Mouse (Mus musculus): ENCODE results near the gene Sarm1.

The Sarm1 gene

DNA sequence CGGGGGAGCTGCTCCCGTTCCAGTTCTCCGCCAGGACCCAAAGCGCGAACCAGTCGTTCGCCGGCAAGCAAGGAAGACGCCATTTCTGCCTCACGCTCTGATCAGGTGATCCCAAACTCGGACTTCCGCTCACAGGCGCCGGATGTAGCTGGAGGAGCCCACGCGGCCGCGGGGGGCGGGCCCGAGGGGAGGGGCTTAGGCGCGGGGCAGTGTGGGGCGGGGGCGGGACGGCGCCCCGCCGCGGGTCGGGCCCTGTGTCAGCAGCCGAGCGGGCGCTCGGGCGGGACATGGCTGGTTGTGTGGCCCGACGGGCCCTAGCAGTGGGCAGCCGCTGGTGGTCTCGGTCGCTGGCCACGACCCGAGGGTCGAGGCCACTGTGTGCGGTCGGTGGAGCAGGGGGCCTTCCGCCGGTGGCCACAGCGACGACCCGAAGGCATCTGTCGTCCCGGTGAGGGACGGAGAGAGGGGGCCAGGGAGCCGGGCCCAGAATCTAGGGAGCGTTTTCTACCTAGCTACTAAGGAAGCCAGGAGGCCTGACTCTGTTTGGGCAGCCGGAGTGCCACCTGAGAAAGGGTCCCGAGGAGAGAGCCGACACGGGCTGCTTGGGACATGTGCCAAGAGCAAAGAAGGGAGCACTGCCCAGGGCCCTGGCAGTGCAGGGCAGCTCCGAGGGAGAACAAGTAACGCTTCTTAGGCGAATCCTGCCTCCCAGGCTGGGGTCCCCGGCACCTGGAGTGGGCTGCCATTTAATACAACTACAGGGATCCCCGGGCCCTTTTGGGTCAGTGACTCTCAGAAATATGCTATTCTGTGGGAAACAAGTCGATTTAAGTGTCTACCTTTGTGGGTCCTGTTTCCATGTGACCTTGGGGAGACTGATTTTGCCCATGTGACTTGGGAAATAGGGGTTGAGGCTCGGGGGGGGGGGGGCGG lies 14.7 kb upstream of the Sarm1 start, which contains the start of the genes Tmem199 and Poldip2:
Gene Tmem199 (minus strand): TSS at position 148 of the 933 bp plus-strand sequence.
Gene Poldip2 (plus strand): TSS at position 169 of the 933 bp plus-strand sequence.
- DNase-seq (ENCODE audit: low spot score in 2 of 2) = peak; percentile 83 to 87

GRCm38 (mm10) chr11:78509148-78509547 lies 11.6 kb upstream of the Sarm1 start:
- DNase-seq (ENCODE audit: low spot score in 2 of 2) = no peak

- DNase-seq (ENCODE audit: low spot score in 2 of 2) = no peak
These were observed 7.9 kb upstream of the Sarm1 start for GRCm38 (mm10) chr11:78505430-78505829.

- DNase-seq (ENCODE audit: low spot score in 2 of 2) = no peak
These were observed 5.5 kb upstream of the Sarm1 start, which contains the start of gene Sebox for GRCm38 (mm10) chr11:78502909-78503650. Sebox (plus strand) TSS chr11:78503447.

DNA sequence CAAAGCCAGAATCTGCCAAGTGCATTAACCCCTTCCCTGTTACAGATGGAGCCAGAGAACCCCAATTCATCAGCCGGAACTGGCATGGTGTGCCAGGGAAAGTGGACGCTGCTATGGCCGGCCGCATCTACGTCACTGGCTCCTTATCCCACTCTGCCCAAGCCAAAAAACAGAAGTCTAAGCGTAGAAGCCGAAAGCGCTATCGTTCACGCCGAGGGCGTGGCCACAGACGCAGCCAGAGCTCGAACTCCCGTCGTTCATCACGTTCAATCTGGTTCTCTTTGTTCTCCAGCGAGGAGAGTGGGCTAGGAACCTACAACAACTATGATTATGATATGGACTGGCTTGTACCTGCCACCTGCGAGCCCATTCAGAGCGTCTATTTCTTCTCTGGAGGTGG lies 4.0 kb upstream of the Sarm1 start:
- DNase-seq (ENCODE audit: low spot score in 2 of 2) = no peak

- DNase-seq (ENCODE audit: low spot score in 2 of 2) = no peak
These were observed 3.2 kb upstream of the Sarm1 start for GRCm38 (mm10) chr11:78500623-78501202.

DNA sequence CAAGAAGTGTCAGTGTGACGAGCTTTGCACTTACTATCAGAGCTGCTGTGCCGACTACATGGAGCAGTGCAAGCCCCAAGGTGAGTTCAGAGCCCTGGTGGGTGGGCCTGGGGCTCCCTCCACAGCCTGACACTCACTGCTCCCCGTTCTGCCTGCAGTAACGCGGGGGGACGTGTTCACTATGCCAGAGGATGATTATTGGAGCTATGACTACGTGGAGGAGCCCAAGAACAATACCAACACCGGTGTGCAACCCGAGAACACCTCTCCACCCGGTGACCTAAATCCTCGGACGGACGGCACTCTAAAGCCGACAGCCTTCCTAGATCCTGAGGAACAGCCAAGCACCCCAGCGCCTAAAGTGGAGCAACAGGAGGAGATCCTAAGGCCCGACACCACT lies 2.0 kb upstream of the Sarm1 start:
- DNase-seq (ENCODE audit: low spot score in 2 of 2) = no peak

- peak; percentile 59 to 66 for DNase-seq (ENCODE audit: low spot score in 2 of 2)
These were observed 1.4 kb upstream of the Sarm1 start, which contains the start of gene Vtn for GRCm38 (mm10) chr11:78499004-78499403. Vtn (plus strand) TSS chr11:78499091.

- no peak for DNase-seq (ENCODE audit: low spot score in 2 of 2)
These were observed 448 bp downstream of the Sarm1 start for GRCm38 (mm10) chr11:78497071-78497541.

DNA sequence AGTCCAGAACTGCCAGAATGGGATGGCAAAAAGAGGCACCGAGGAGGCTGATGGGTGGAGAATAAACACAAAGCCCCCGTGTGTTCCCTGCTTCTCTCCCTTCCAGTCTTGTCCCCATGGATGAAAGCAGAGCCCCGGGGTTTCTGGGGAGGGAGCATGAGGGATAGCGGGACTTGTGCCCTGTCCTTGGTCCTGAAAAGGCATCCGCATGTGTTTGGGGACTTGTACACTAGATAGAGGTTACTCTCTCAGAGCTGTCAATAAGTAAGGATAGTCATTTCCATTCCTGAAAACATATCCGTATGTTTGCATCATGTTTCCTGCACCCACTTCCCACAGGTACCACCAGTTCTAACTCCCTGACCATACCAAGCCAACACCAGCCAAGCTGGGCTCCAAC lies 1.6 kb downstream of the Sarm1 start:
- DNase-seq (ENCODE audit: low spot score in 2 of 2) = no peak

DNA sequence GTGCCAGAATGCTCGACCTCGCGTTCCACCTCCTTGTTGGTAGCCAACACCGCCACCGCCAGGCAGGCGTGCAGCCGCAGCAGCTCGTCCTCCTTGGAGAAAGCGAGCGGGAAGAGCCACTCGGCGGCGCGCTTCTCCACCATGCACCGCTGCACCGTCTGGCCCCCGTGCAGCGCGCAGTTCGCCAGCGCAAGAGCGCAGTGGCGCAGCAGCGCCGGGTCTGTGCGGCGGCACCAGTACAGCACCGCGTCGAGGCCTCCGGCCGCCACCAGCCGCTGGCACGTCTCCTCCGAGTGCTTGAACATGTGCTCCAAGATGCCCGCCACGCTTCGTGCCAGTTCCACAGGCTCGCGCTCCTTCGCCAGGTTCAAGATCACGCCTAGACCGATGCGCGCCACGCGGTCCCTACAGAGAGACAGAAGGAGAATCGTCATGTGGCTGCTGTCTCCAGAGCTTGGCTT lies 6.7 kb downstream of the Sarm1 start:
- DNase-seq (ENCODE audit: low spot score in 2 of 2) = no peak

DNA sequence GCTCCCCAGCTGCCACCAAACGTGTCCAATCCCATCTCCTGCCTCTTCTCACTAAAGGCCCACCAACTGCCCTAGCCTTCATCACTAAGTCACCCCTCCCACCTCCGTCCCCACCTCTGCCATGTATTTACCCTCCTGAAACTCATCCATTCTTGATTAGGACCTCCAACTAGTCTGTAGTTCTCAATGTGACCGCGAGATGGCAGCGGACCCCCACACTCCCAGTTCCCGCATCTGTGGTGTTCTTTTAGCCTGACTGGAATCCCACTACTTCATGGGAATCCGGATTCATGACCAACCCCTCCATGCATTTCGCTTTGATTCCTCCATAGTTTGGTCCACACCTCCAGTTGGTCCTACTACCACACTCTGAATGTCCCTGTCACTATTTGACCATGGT lies 9.4 kb downstream of the Sarm1 start:
- peak; percentile 44 to 62 for DNase-seq (ENCODE audit: low spot score in 2 of 2)

GRCm38 (mm10) chr11:78483639-78484038 lies 13.9 kb downstream of the Sarm1 start:
- DNase-seq (ENCODE audit: low spot score in 2 of 2) = no peak

GRCm38 (mm10) chr11:78475289-78475688 lies 22.3 kb downstream of the Sarm1 start:
- no peak for DNase-seq (ENCODE audit: low spot score in 2 of 2)

GRCm38 (mm10) chr11:78471326-78472103 lies 26.0 kb downstream of the Sarm1 start:
- no peak for DNase-seq (ENCODE audit: low spot score in 2 of 2)

- no peak for DNase-seq (ENCODE audit: low spot score in 2 of 2)
These were observed 29.6 kb downstream of the Sarm1 start for GRCm38 (mm10) chr11:78467932-78468331.

- DNase-seq (ENCODE audit: low spot score in 2 of 2) = no peak
These were observed 30.0 kb downstream of the Sarm1 start for GRCm38 (mm10) chr11:78467515-78467914.

- no peak for DNase-seq (ENCODE audit: low spot score in 2 of 2)
These were observed 31.2 kb downstream of the Sarm1 start for GRCm38 (mm10) chr11:78466242-78466912.

DNA sequence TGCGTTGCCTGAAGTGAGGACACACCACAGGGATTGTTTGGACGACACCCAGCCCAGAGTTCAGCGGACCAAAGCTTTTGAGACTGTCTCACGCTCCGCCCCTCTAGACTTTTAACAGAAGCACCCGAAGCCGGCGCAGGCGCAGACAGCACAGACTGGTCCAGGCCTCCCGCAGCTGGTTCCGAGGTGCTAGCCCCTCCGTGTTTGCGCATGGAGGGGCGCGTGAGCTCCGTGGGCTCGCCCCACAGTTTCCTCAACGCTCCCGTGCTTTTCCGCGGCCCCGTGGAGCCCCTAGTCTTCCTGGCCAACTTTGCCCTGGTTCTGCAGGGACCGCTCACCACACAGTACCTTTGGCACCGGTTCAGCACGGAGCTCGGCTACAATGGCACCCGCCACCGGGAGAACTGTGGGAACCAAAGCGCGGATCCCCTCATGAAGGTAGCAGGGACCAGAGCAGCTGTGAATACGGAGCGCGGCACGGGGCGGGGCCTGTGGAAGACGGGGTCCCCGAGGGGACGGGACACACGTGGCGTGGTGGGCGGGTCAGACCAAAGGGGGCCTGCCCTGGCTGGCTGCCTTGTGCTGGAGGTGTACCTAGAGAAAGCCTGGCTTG lies 31.9 kb downstream of the Sarm1 start, which contains the start of gene Slc46a1:
Gene Slc46a1 (plus strand): TSS at position 130 of the 613 bp plus-strand sequence.
- DNase-seq (ENCODE audit: low spot score in 2 of 2) = peak; percentile 78 to 81

DNA sequence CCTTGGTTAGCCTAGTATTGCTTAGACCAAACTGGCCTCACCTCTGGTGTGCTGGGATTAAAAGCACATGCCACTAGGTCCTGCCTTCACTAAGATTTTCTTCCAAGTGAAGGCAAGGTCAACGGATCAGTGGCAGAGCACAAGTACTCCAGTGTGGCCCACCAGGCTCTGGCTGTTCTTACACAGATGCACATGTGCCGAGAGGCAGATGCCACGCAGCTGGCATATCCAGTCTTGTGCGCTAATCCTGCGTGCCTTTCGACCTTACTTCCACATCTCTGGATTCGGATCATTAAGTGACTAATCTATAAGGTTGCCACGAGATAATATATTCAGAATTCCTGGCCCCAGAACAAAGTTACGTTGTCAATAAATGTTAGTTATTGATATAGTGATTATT lies 32.4 kb downstream of the Sarm1 start:
- DNase-seq (ENCODE audit: low spot score in 2 of 2) = no peak

Measured in heart, adult 9 months (tissue).